Mouse (Mus musculus): ENCODE data around the gene Hyal3. TPM values are rescaled to one million over a fixed set of nuclear protein-coding genes. Genes with fewer than 3 reads are reported as not detected.
A peak's percentile ranks its signal among the peaks of the same experiment; 100 is the strongest.
"Not testable (repeated sequence)": the region's sequence is repeated elsewhere in the genome, so short reads cannot be mapped to it uniquely, and the experiment has no call there.

Gene Hyal3
- polyA plus RNA-seq, 1 experiment from 2014 or later, result 0.24 TPM

DNA sequence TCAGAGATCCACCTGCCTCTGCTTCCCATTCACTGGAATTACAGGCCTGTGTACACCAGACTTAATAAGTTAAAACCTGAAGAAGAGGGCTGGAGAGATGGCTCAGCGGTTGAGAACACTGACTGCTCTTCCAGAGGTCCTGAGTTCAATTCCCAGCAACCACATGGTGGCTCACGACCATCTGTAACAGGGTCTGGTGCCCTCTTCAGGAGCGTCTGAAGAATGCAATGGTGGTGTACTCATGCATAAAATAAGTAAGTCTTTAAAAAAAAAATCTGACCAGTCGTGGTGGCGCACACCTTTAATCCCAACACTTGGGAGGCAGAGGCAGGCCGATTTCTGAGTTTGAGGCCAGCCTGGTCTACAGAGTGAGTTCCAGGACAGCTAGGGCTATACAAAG is 6.8 kb upstream of the Hyal3 start:
- H3K4me2 ChIP-seq (ENCODE audit: low read depth); H3K27ac ChIP-seq (ENCODE audit: low read depth, low read length); ATAC-seq (ENCODE audit: insufficient read depth, low FRiP score, low TSS enrichment); H3K9me3 ChIP-seq (ENCODE audit: control insufficient read depth, low read length); H3K27me3 ChIP-seq (ENCODE audit: control insufficient read depth, insufficient read depth, low read length); H3K9ac ChIP-seq (ENCODE audit: low read length); H3K4me3 ChIP-seq (ENCODE audit: low read depth, low read length); DNase-seq (ENCODE audit: low spot score): not testable (repeated sequence)
- peaks cover 21% of the 10 kb centered on the region for H3K4me1 ChIP-seq (ENCODE audit: control insufficient read depth, insufficient read depth, low read length)
- WGBS, result 84% methylated on average over 6 of the region's 6 CpGs
- H3K36me3 ChIP-seq (ENCODE audit: control insufficient read depth, insufficient read depth, low read length), result peaks cover 16% of the 10 kb centered on the region

DNA sequence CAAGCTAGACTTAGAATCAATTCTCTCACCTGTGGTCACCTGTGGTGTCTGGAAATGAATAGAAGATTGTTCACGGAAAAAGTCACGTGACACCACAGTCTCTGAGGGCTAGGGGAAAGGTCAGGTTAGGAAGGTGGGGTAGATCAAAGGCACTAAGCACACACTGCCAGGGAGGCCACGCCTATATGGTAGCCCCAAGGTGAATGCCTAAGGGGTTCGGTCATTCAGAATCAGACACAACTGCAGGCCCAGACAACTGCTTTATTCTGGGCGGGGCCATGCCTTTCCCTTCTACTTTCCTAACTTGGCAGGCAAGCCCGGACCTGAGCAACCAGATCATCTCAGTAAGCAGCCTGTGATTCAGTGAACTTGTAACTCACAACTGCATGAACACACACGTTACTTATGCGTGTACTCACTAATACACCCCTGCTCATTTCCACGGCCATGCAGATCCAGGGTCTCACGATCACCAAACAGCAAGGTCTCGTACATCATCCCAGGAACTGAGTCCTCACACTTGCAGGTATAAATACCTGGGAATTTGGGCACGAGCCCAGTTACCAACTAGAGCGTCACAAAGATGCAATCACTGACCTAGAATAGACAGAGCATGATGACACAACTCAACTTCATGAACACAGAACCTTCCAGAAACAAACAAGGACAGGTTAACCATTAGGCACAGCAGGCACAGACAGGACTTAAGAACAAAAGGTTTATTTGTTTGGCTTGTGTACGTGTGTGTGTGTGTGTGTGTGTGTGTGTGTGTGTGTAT is 4.8 kb upstream of the Hyal3 start:
- WGBS, result 86% methylated on average over 14 of the region's 14 CpGs
- peaks cover 18% of the 10 kb centered on the region for H3K4me1 ChIP-seq (ENCODE audit: control insufficient read depth, insufficient read depth, low read length)
- H3K27ac ChIP-seq (ENCODE audit: low read depth, low read length), result no peak overlapping the region
- H3K27me3 ChIP-seq (ENCODE audit: control insufficient read depth, insufficient read depth, low read length), result no peaks in the 10 kb centered on the region
- H3K4me2 ChIP-seq (ENCODE audit: low read depth), result no peak overlapping the region
- no peaks in the 10 kb centered on the region for H3K9me3 ChIP-seq (ENCODE audit: control insufficient read depth, low read length)
- no peak overlapping the region for H3K4me3 ChIP-seq (ENCODE audit: low read depth, low read length)
- H3K9ac ChIP-seq (ENCODE audit: low read length), result no peak overlapping the region
- peaks cover 15% of the 10 kb centered on the region for H3K36me3 ChIP-seq (ENCODE audit: control insufficient read depth, insufficient read depth, low read length)
- ATAC-seq (ENCODE audit: insufficient read depth, low FRiP score, low TSS enrichment) (no peak), DNase-seq (ENCODE audit: low spot score) (no peak)

DNA sequence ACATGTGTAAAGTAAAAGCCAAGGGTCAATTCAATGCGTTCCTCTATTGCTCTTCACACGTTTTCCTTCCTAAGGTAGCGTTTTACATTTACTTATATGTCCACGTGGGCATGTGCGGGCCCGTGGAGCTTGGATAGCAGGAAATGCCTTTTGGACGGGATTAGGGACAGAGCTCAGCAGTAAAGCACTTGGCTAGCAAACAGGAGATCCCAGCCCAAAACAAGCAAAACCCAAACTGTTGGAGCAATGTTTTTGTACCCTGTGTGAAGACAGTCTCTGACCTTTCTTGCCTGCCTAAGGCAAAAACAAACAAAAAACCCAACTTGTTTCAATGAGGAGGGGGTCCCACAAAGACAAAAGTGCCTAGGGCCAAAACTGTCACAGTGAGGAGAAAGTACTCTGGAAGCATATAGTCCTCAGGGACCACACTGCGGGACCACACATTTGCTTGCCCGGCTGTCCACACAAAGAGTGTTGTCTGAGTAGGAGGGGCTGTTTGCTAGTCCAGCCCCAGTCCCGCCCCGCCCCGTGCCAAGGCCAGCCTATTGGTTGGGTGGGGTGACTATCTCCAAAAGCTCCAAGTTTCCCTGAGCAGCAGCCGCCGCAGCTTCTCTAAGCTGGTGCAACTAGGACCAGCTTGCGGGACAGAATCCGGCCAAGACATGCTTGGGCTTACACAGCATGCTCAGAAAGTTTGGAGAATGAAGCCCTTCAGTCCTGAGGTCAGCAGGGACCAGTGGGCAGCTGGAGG is 4.1 kb upstream of the Hyal3 start, which contains the start of gene Hyal1:
TSS of gene Hyal1 (plus strand) at position 571 of the 751 bp plus-strand sequence.
- H3K27ac ChIP-seq (ENCODE audit: low read depth, low read length), result no peak within 1 kb of the TSS
- H3K4me3 ChIP-seq (ENCODE audit: low read depth, low read length), result peak within 1 kb of the TSS; percentile 21; the same call in 1 of the 2 replicates
- H3K4me2 ChIP-seq (ENCODE audit: low read depth), result peak within 1 kb of the TSS; percentile 51
- 29% methylated on average over 16 of the region's 16 CpGs for WGBS
- no peaks in the 10 kb centered on the region for H3K9me3 ChIP-seq (ENCODE audit: control insufficient read depth, low read length)
- ATAC-seq (ENCODE audit: insufficient read depth, low FRiP score, low TSS enrichment), result peak; percentile 71; the same call in 1 of the 2 replicates
- H3K27me3 ChIP-seq (ENCODE audit: control insufficient read depth, insufficient read depth, low read length), result no peaks in the 10 kb centered on the region
- H3K36me3 ChIP-seq (ENCODE audit: control insufficient read depth, insufficient read depth, low read length), result peaks cover 10% of the 10 kb centered on the region
- peak; percentile 81 for DNase-seq (ENCODE audit: low spot score)
- peaks cover 15% of the 10 kb centered on the region for H3K4me1 ChIP-seq (ENCODE audit: control insufficient read depth, insufficient read depth, low read length)
- peak within 1 kb of the TSS; percentile 43 for H3K9ac ChIP-seq (ENCODE audit: low read length)

DNA sequence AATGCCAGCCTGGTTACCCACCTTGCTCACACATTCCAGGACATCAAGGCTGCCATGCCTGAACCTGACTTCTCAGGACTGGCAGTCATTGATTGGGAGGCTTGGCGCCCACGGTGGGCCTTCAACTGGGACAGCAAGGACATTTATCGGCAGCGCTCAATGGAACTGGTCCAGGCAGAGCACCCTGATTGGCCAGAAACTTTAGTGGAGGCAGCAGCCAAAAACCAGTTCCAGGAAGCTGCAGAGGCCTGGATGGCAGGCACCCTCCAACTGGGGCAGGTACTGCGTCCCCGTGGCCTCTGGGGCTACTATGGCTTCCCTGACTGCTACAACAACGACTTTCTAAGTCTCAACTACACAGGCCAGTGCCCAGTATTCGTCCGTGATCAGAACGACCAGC is 2.7 kb upstream of the Hyal3 start:
- no peaks in the 10 kb centered on the region for H3K9me3 ChIP-seq (ENCODE audit: control insufficient read depth, low read length)
- no peak overlapping the region for H3K4me3 ChIP-seq (ENCODE audit: low read depth, low read length)
- DNase-seq (ENCODE audit: low spot score) (no peak), ATAC-seq (ENCODE audit: insufficient read depth, low FRiP score, low TSS enrichment) (no peak)
- no peak overlapping the region for H3K9ac ChIP-seq (ENCODE audit: low read length)
- H3K27me3 ChIP-seq (ENCODE audit: control insufficient read depth, insufficient read depth, low read length), result no peaks in the 10 kb centered on the region
- H3K36me3 ChIP-seq (ENCODE audit: control insufficient read depth, insufficient read depth, low read length), result peaks cover 2% of the 10 kb centered on the region; the same call in 1 of the 2 replicates
- peaks cover 13% of the 10 kb centered on the region; the same call in 1 of the 2 replicates for H3K4me1 ChIP-seq (ENCODE audit: control insufficient read depth, insufficient read depth, low read length)
- H3K4me2 ChIP-seq (ENCODE audit: low read depth), result no peak overlapping the region
- 91% methylated on average over 10 of the region's 10 CpGs for WGBS
- H3K27ac ChIP-seq (ENCODE audit: low read depth, low read length), result no peak overlapping the region

DNA sequence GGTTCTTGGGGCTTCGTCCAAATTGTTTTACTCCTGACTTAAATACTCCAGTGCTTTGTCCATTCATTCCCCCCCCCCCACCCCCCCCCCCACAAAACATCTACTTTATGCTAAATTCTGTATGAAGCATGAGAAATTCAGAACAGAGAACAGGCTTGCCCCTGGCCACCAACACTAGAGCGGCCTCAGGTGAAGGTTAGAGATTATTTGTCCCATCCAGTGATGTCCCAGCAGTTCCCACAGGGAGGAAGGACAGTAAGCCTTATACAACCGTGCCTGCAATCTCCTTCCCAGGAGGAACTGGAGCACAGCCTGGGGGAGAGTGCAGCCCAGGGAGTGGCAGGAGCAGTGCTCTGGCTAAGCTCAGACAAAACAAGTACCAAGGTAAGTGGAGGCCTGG is 2.0 kb upstream of the Hyal3 start, which contains the start of gene Naa80:
TSS of gene Naa80 (plus strand) at position 301 of the 400 bp plus-strand sequence.
- H3K36me3 ChIP-seq (ENCODE audit: control insufficient read depth, insufficient read depth, low read length), result no peaks in the 10 kb centered on the region
- no peak within 1 kb of the TSS for H3K4me2 ChIP-seq (ENCODE audit: low read depth)
- H3K9me3 ChIP-seq (ENCODE audit: control insufficient read depth, low read length), result no peaks in the 10 kb centered on the region
- DNase-seq (ENCODE audit: low spot score) (no peak), ATAC-seq (ENCODE audit: insufficient read depth, low FRiP score, low TSS enrichment) (no peak)
- no peaks in the 10 kb centered on the region for H3K27me3 ChIP-seq (ENCODE audit: control insufficient read depth, insufficient read depth, low read length)
- peaks cover 13% of the 10 kb centered on the region; the same call in 1 of the 2 replicates for H3K4me1 ChIP-seq (ENCODE audit: control insufficient read depth, insufficient read depth, low read length)
- 76% methylated on average over 3 of the region's 3 CpGs for WGBS
- no peak within 1 kb of the TSS for H3K27ac ChIP-seq (ENCODE audit: low read depth, low read length)
- no peak within 1 kb of the TSS for H3K9ac ChIP-seq (ENCODE audit: low read length)
- no peak within 1 kb of the TSS for H3K4me3 ChIP-seq (ENCODE audit: low read depth, low read length)

DNA sequence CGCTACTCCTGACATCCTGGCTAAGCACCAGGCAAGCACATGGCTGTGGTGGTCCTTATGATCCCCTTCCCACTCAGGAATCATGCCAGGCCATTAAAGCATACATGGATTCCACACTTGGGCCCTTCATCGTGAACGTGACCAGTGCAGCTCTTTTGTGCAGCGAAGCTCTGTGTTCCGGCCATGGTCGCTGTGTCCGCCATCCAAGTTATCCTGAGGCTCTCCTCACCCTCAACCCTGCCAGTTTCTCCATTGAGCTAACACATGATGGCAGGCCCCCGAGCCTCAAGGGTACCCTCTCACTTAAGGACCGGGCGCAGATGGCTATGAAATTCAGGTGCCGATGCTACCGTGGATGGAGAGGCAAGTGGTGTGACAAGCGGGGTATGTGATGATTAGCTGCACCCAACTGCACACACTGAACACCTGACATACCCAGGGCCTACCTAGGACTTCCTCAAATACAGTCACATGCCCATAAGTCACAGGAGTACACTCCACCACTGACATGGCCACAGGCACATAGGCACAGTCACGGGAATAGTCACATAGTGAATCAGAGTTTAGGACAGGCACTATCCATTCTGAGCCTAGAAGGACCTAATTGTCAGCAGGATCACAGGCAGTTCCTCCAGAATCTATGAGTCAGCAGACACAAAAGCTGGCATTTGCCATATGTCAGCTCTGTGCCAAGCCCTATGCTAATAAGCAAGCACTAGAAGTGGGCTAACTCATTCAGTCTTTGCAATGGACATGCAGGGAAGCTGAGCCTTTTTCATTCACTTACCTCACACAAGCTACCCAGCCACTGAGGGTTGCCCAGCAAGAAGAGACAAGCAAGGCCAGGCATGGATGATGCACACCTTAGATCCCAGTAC is 1.4 kb upstream of the Hyal3 start:
- H3K9ac ChIP-seq (ENCODE audit: low read length), result no peak overlapping the region
- H3K4me3 ChIP-seq (ENCODE audit: low read depth, low read length), result no peak overlapping the region
- peaks cover 13% of the 10 kb centered on the region; the same call in 1 of the 2 replicates for H3K4me1 ChIP-seq (ENCODE audit: control insufficient read depth, insufficient read depth, low read length)
- ATAC-seq (ENCODE audit: insufficient read depth, low FRiP score, low TSS enrichment) (no peak), DNase-seq (ENCODE audit: low spot score) (no peak)
- no peaks in the 10 kb centered on the region for H3K9me3 ChIP-seq (ENCODE audit: control insufficient read depth, low read length)
- H3K27ac ChIP-seq (ENCODE audit: low read depth, low read length), result no peak overlapping the region
- H3K4me2 ChIP-seq (ENCODE audit: low read depth), result no peak overlapping the region
- H3K27me3 ChIP-seq (ENCODE audit: control insufficient read depth, insufficient read depth, low read length), result no peaks in the 10 kb centered on the region
- no peaks in the 10 kb centered on the region for H3K36me3 ChIP-seq (ENCODE audit: control insufficient read depth, insufficient read depth, low read length)
- WGBS, result 95% methylated on average over 14 of the region's 14 CpGs

DNA sequence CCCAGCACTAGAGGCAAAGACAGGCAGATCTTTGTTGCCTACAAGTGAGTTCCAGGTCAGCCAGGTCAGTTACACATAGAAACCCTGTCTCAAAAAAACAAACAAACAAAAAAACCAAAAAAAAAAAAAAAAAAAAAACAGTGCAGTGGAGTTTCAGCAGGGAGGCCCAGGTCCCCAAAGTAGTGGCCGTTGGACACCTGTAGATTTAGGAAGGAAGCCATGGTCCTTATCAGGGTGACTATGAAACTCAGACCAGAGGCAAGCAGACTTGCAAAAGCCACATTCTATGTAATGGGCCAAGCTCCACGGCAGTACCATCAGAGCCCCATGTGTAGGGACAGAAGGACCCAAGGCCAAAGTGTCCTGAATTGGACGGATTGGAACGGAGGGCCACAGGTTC is 966 bp downstream of the Hyal3 start:
- no peaks in the 10 kb centered on the region for H3K36me3 ChIP-seq (ENCODE audit: control insufficient read depth, insufficient read depth, low read length)
- H3K9me3 ChIP-seq (ENCODE audit: control insufficient read depth, low read length), result no peaks in the 10 kb centered on the region
- H3K9ac ChIP-seq (ENCODE audit: low read length), result peak overlapping the region; percentile 65; the same call in 1 of the 2 replicates
- no peaks in the 10 kb centered on the region for H3K27me3 ChIP-seq (ENCODE audit: control insufficient read depth, insufficient read depth, low read length)
- peaks cover 13% of the 10 kb centered on the region; the same call in 1 of the 2 replicates for H3K4me1 ChIP-seq (ENCODE audit: control insufficient read depth, insufficient read depth, low read length)
- H3K27ac ChIP-seq (ENCODE audit: low read depth, low read length), result no peak overlapping the region
- WGBS, result 76% methylated on average over 4 of the region's 4 CpGs
- DNase-seq (ENCODE audit: low spot score) (no peak), ATAC-seq (ENCODE audit: insufficient read depth, low FRiP score, low TSS enrichment) (no peak)
- peak overlapping the region; percentile 44; the same call in 1 of the 2 replicates for H3K4me3 ChIP-seq (ENCODE audit: low read depth, low read length)
- peak overlapping the region; percentile 52 for H3K4me2 ChIP-seq (ENCODE audit: low read depth)

DNA sequence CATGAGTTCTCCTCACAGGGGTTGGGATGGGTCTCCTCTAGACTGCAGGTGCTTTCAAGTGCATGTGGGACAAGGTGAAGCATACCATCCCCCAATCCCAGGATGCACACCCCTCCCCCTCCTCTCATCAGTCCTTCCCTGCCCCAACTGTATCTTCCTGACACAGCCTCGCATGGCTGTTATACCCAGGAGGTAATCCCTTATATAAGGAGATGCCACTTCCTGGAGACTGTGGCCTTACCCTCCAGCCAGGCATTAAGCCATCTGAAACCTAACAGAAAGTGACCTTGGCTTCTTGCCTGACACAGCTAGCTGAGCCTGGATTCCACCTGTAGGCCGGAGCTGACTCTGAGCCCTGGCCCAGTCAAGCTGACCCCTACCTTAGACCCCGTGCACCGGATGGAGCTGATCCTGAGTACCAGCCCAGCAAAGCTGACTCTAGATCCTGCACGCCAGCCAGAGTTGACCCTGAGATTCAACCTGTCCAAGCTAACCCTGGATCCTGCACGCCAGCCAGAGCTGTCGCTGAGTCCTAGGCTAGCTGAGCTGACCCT is 2.0 kb downstream of the Hyal3 start:
- H3K4me3 ChIP-seq (ENCODE audit: low read depth, low read length), result no peak overlapping the region
- no peaks in the 10 kb centered on the region for H3K9me3 ChIP-seq (ENCODE audit: control insufficient read depth, low read length)
- ATAC-seq (ENCODE audit: insufficient read depth, low FRiP score, low TSS enrichment) (no peak), DNase-seq (ENCODE audit: low spot score) (no peak)
- no peaks in the 10 kb centered on the region for H3K36me3 ChIP-seq (ENCODE audit: control insufficient read depth, insufficient read depth, low read length)
- 84% methylated on average over 7 of the region's 7 CpGs for WGBS
- H3K27me3 ChIP-seq (ENCODE audit: control insufficient read depth, insufficient read depth, low read length), result no peaks in the 10 kb centered on the region
- peaks cover 10% of the 10 kb centered on the region; the same call in 1 of the 2 replicates for H3K4me1 ChIP-seq (ENCODE audit: control insufficient read depth, insufficient read depth, low read length)
- H3K9ac ChIP-seq (ENCODE audit: low read length), result no peak overlapping the region
- H3K4me2 ChIP-seq (ENCODE audit: low read depth), result no peak overlapping the region
- no peak overlapping the region for H3K27ac ChIP-seq (ENCODE audit: low read depth, low read length)
